In genomic region chr10:53772708-53773107, GRCm38 (mm10) we compare ENCODE assay signal across 18 mouse cellular contexts. TPM values are rescaled to one million over a fixed set of nuclear protein-coding genes. Genes with fewer than 3 reads are reported as not detected.
"Had no signal": no experiment of that assay in that cellular context is flagged by ENCODE, and none has a peak within 500 bp of the region (broad histone marks: within the 10 kb centered on the region; RNA-seq: fewer than 3 reads in every experiment).

No protein-coding gene starts in this region.

- H3K36me3 ChIP-seq: midbrain, embryonic 10.5 days; midbrain, embryonic 12.5 days; neural tube, embryonic 13.5 days; neural tube, embryonic 15.5 days had no signal

- H3K27me3 ChIP-seq: midbrain, embryonic 12.5 days; neural tube, embryonic 13.5 days; neural tube, embryonic 15.5 days had no signal

- H3K27ac ChIP-seq: midbrain, embryonic 10.5 days; midbrain, embryonic 12.5 days; neural tube, embryonic 13.5 days; neural tube, embryonic 15.5 days had no signal

- H3K4me2 ChIP-seq: lung, embryonic 14.5 days; midbrain, embryonic 12.5 days; neural tube, embryonic 13.5 days; neural tube, embryonic 15.5 days had no signal

- ATAC-seq: midbrain, embryonic 16.5 days had no signal

- H3K4me1 ChIP-seq: midbrain, embryonic 10.5 days; midbrain, embryonic 12.5 days; neural tube, embryonic 13.5 days; neural tube, embryonic 15.5 days had no signal

- DNase-seq: lung, embryonic 14.5 days; lung, postnatal 10 days; lung, postnatal 4 days; midbrain, embryonic 14.5 days; retina, postnatal 1 day; right cerebral cortex, adult 18-20 months; right cerebral cortex, postnatal 25 days; right cerebral cortex, postnatal 4 days; spleen, adult 18-20 months; thymus, adult 18-20 months; thymus, postnatal 14 days; thymus, postnatal 36 days had no signal

- H3K4me3 ChIP-seq: midbrain, embryonic 10.5 days; midbrain, embryonic 12.5 days; myocyte; neural tube, embryonic 13.5 days; neural tube, embryonic 15.5 days had no signal

- H3K9me3 ChIP-seq: midbrain, embryonic 10.5 days; midbrain, embryonic 12.5 days; neural tube, embryonic 13.5 days; neural tube, embryonic 15.5 days had no signal

- H3K9ac ChIP-seq: lung, embryonic 14.5 days; midbrain, embryonic 12.5 days; neural tube, embryonic 13.5 days; neural tube, embryonic 15.5 days had no signal

RNA-seq across cellular contexts. Expression of gene Fam184a, which starts 21.8 kb away (rescaled TPM):
- polyA plus RNA-seq: myocyte had no signal
